Mouse (Mus musculus) testis, adult 2 months (tissue): ENCODE measurements around the gene Gm5737.

Source experiments
- CTCF ChIP-seq: fragments of 200-500 bp; IDR thresholded peaks from 2 replicates; pipeline ENCODE4 v1.5.1; 2012; ENCODE audit warnings: low read depth, mild to moderate bottlenecking, inconsistent platforms, low read length, moderate library complexity; ENCODE audit not compliant: control insufficient read depth, insufficient read depth, insufficient replicate concordance
- POLR2A ChIP-seq: fragments of 200-500 bp; IDR thresholded peaks from 2 replicates; pipeline ENCODE4 v1.6.1; 2012; ENCODE audit warnings: low read depth, mild to moderate bottlenecking, inconsistent platforms, low read length, moderate library complexity; ENCODE audit not compliant: control insufficient read depth

GRCm38 (mm10) chr7:120865100-120865499 lies 52.9 kb downstream of the Gm5737 start:
- TF ChIP-seq CTCF (no peak), POLR2A (no peak)
